Mouse (Mus musculus): ENCODE measurements at regions not wholly inside any gene's neighbourhood (a gene's known extent, or its start where the extent isn't known, plus 50 kb on each side); places are given as distances from the start of the nearest gene placed in this dataset.

DNA sequence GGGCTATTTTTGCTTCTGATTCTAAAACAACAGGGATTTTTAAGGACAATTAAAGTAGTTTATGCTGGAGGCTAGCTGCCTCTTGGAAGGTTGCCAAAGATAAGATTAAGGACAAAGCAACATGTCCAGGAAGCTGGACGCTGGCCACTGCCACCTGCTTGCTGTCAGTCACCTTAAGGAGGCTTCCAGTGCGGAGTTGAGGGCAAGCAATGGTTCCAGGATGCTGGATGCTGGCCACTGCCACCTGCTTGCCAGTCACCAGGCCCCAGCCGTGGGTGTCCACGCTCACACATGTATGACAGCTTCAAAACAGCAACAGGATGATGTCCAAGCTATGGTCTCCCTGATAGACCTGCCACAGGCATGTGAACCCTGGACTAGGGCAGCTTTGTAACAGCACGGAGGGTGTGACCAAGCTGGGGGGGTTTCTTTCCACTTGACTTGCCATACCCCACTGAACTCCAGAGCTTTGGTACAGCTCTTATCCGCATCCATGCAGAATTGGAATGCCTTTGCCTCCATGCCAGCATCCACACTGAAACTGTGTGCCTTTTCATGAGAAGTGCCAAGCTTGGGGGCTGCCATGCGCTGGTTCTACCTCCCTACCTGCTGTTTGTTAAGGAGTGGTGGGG, 174.6 kb downstream of the Glrx3 start:
- Histone ChIP-seq H3K36me3 (ENCODE audit: control insufficient read depth in 1 of 2, insufficient read depth in 2 of 2, low read length in 2 of 2) (no peaks in the 10 kb centered on the region), H3K9ac (ENCODE audit: control insufficient read depth, low read depth, low read length, poor library complexity, severe bottlenecking) (no peak overlapping the region), H3K27ac (ENCODE audit: control insufficient read depth, low read depth, low read length) (no peak overlapping the region), H3K79me2 (ENCODE audit: control insufficient read depth, insufficient read depth, low read length, poor library complexity) (no peaks in the 10 kb centered on the region), H3K27me3 (ENCODE audit: control insufficient read depth in 1 of 2, insufficient read depth in 2 of 2, low read length in 2 of 2) (no peaks in the 10 kb centered on the region), H3K4me1 (ENCODE audit: control insufficient read depth in 1 of 2, insufficient read depth in 2 of 2, low read length in 2 of 2) (no peaks in the 10 kb centered on the region), H3K9me3 (replicated peaks; ENCODE audit: insufficient read depth, low read length) (no peaks in the 10 kb centered on the region), H3K4me3 (ENCODE audit: control insufficient read depth in 1 of 2, insufficient read depth in 1 of 2, low read depth in 2 of 2, low read length in 2 of 2) (no peak overlapping the region)
- no peak for TF ChIP-seq JUND (IDR thresholded peaks at IDR 0.05; ENCODE audit: low read depth, low read length)
- TF ChIP-seq ZKSCAN1 (IDR thresholded peaks at IDR 0.05; ENCODE audit: low read depth, low read length), result no peak
- TF ChIP-seq POLR2AphosphoS5 (IDR thresholded peaks at IDR 0.05; ENCODE audit: borderline replicate concordance, low read depth, low read length), result no peak
- TF ChIP-seq CTCF (IDR thresholded peaks at IDR 0.05 in 2 of 3, conservative IDR thresholded peaks at IDR 0.05 in 1 of 3; ENCODE audit: control insufficient read depth in 1 of 3, insufficient read depth in 1 of 3, low read depth in 2 of 3, low read length in 3 of 3, poor library complexity in 1 of 3, severe bottlenecking in 1 of 3), result no peak
- no peak for DNase-seq (ENCODE audit: low read depth, low spot score)

DNA sequence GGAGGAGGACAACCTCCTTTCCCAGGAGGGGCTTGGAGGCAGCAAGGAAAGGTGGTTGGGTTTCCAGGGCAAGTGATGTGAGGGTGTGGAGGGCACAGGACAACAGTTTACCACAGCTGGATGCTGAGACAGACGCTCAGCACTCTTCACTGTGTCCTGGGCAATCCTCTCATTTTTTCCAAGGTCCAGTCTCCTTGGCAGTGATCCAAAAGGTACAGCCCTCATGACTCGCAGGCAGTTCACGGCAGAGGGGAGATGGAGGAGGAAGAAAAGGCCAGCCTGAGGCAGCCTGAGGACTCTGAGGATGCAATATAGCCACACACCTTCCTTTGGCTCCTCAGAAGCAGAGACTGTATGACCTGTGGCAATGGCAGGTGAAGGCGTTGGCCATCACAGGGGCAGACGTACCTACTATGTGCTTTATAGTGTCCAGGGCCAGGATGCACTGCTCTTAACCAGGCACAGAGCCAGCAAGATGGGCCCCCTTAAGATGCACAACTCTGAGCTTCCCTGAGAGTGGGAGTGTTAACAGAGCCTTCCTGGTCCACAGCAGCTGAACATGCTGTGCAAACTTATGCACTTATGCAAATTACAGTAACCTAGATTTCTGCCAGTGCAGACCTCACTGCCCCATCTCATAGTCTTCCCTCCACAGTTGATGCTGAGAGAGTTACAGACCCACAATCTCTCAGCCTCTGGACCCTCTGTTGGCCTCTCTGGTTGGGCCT, 181.2 kb downstream of the Glrx3 start:
- H3K9ac ChIP-seq (ENCODE audit: control insufficient read depth, low read depth, low read length, poor library complexity, severe bottlenecking), result no peak overlapping the region
- DNase-seq (ENCODE audit: low read depth, low spot score), result no peak
- no peaks in the 10 kb centered on the region for H3K79me2 ChIP-seq (ENCODE audit: control insufficient read depth, insufficient read depth, low read length, poor library complexity)
- no peak for TF ChIP-seq BHLHE40 (IDR thresholded peaks at IDR 0.05; ENCODE audit: borderline replicate concordance, low read depth, low read length)
- no peak for TF ChIP-seq RCOR1 (IDR thresholded peaks at IDR 0.05; ENCODE audit: low read depth, low read length)
- no peak for TF ChIP-seq MYC (IDR thresholded peaks at IDR 0.05; ENCODE audit: low read depth, low read length)
- TF ChIP-seq SMC3 (IDR thresholded peaks at IDR 0.05; ENCODE audit: low read depth, low read length), result no peak
- no peak for TF ChIP-seq USF1 (IDR thresholded peaks at IDR 0.05; ENCODE audit: low read depth, low read length)
- TF ChIP-seq ETS1 (IDR thresholded peaks at IDR 0.05; ENCODE audit: low read depth, low read length), result no peak
- TF ChIP-seq MXI1 (IDR thresholded peaks at IDR 0.05; ENCODE audit: low read depth, low read length), result no peak
- no peak for TF ChIP-seq E2F4 (IDR thresholded peaks at IDR 0.05; ENCODE audit: borderline replicate concordance, low read depth, low read length)
- no peak overlapping the region for H3K27ac ChIP-seq (ENCODE audit: control insufficient read depth, low read depth, low read length)
- H3K36me3 ChIP-seq (ENCODE audit: control insufficient read depth in 1 of 2, insufficient read depth in 2 of 2, low read length in 2 of 2), result no peaks in the 10 kb centered on the region
- no peaks in the 10 kb centered on the region for H3K4me1 ChIP-seq (ENCODE audit: control insufficient read depth in 1 of 2, insufficient read depth in 2 of 2, low read length in 2 of 2)
- no peaks in the 10 kb centered on the region for H3K9me3 ChIP-seq (replicated peaks; ENCODE audit: insufficient read depth, low read length)
- no peaks in the 10 kb centered on the region for H3K27me3 ChIP-seq (ENCODE audit: control insufficient read depth in 1 of 2, insufficient read depth in 2 of 2, low read length in 2 of 2)
- no peak overlapping the region for H3K4me3 ChIP-seq (ENCODE audit: control insufficient read depth in 1 of 2, insufficient read depth in 1 of 2, low read depth in 2 of 2, low read length in 2 of 2)

DNA sequence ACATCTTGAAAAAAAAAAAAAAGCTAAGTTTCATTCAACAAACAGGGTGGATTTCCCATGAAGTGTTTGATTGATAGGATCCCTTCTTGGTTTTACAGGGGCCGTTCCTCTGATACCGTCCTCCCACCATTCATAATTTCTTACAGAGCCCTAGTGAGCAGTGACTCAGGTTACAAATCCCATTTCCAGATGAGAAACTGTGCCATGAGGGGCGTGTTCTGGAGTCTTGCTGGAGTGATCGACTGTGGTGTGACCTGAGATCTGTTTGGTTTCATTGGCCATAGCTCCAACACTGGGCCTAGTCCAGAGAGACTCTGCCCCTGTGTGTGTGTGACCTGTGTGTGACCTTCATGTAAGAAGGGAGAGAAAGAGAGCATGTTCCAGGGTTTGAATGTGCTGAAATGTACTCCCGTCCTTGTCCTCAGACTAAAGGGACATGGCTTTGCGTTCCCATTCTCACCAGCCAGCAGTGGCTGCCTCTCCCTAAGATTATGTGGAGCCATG, 181.9 kb downstream of the Glrx3 start:
- Histone ChIP-seq H3K4me1 (ENCODE audit: control insufficient read depth in 1 of 2, insufficient read depth in 2 of 2, low read length in 2 of 2) (no peaks in the 10 kb centered on the region), H3K9me3 (replicated peaks; ENCODE audit: insufficient read depth, low read length) (no peaks in the 10 kb centered on the region), H3K36me3 (ENCODE audit: control insufficient read depth in 1 of 2, insufficient read depth in 2 of 2, low read length in 2 of 2) (no peaks in the 10 kb centered on the region), H3K4me3 (ENCODE audit: control insufficient read depth in 1 of 2, insufficient read depth in 1 of 2, low read depth in 2 of 2, low read length in 2 of 2) (no peak overlapping the region), H3K27me3 (ENCODE audit: control insufficient read depth in 1 of 2, insufficient read depth in 2 of 2, low read length in 2 of 2) (no peaks in the 10 kb centered on the region), H3K9ac (ENCODE audit: control insufficient read depth, low read depth, low read length, poor library complexity, severe bottlenecking) (no peak overlapping the region), H3K79me2 (ENCODE audit: control insufficient read depth, insufficient read depth, low read length, poor library complexity) (no peaks in the 10 kb centered on the region), H3K27ac (ENCODE audit: control insufficient read depth, low read depth, low read length) (no peak overlapping the region)
- DNase-seq (ENCODE audit: low read depth, low spot score), result no peak
- no peak for TF ChIP-seq ELF1 (IDR thresholded peaks at IDR 0.05; ENCODE audit: low read depth, low read length)
- no peak for TF ChIP-seq E2F4 (IDR thresholded peaks at IDR 0.05; ENCODE audit: borderline replicate concordance, low read depth, low read length)
- TF ChIP-seq NRF1 (IDR thresholded peaks at IDR 0.05; ENCODE audit: insufficient read depth, low read depth, low read length, poor library complexity, severe bottlenecking), result no peak
- TF ChIP-seq BHLHE40 (IDR thresholded peaks at IDR 0.05; ENCODE audit: borderline replicate concordance, low read depth, low read length), result no peak
- TF ChIP-seq RAD21 (IDR thresholded peaks at IDR 0.05; ENCODE audit: low read depth, low read length), result no peak
- TF ChIP-seq ZMIZ1 (IDR thresholded peaks at IDR 0.05; ENCODE audit: low read depth, low read length), result no peak
- TF ChIP-seq ZNF384 (IDR thresholded peaks at IDR 0.05; ENCODE audit: low read depth, low read length), result no peak
- TF ChIP-seq TCF12 (IDR thresholded peaks at IDR 0.05; ENCODE audit: low read depth, low read length), result no peak
- no peak for TF ChIP-seq POLR2A (IDR thresholded peaks at IDR 0.05; ENCODE audit: control insufficient read depth in 1 of 2, insufficient read depth in 1 of 2, low read depth in 1 of 2, low read length in 2 of 2, poor library complexity in 1 of 2)
- TF ChIP-seq GATA1 (IDR thresholded peaks at IDR 0.05; ENCODE audit: low read depth, low read length), result no peak
- TF ChIP-seq POLR2AphosphoS5 (IDR thresholded peaks at IDR 0.05; ENCODE audit: borderline replicate concordance, low read depth, low read length), result no peak
- TF ChIP-seq POLR2AphosphoS2 (IDR thresholded peaks at IDR 0.05; ENCODE audit: low read length), result no peak
